Mouse (Mus musculus) kidney, postnatal 10 days (tissue): Measurements from ENCODE around the gene Sod1.
"Not testable (repeated sequence)": the region's sequence is repeated elsewhere in the genome, so short reads cannot be mapped to it uniquely, and the experiment has no call there.

Experiments
- DNase-seq: peaks from one replicate; pipeline ENCODE4 v3.0.0; 2021; ENCODE audit warnings: mixed read lengths

Sod1 gene

DNA sequence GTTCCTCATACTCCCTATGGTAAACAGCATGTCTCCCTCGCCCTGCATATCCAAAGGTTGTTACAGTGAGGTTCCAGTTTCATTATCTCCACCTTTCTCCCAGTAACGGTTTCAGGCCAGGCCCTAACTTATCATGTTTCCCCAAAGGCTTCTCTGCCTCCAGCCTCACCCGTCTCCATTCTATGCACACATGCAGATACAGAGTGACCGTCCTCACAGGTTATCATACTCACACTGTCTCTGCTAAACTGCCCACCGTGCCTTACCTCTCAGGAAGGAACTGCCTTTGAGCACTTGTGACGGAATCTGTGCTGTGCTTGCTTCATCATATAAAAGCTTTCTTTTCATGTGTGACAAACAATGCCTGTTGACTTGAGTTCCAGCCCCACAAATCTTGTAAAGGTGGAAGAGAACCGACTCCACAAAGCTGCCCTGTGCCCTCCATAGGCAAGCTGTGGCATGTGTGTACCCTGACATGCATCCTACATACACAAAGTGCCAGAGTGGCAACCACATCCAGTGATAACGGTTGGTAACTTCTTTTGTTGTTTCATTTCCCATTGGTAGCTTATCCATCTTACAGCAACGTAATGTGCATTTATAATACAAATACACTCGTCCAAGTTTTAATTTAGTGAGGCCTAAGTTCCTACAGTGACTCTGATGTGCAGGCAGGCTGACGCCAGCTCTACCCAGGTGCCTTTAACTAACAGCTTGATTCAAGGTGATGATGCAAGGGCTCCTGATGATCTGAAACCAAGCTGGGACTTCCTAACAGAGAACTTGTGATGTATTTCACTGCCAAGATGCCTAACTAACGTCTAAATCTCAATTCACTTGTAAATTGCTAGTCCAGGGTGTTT lies 6.8 kb upstream of the Sod1 start:
- no peak for DNase-seq

DNA sequence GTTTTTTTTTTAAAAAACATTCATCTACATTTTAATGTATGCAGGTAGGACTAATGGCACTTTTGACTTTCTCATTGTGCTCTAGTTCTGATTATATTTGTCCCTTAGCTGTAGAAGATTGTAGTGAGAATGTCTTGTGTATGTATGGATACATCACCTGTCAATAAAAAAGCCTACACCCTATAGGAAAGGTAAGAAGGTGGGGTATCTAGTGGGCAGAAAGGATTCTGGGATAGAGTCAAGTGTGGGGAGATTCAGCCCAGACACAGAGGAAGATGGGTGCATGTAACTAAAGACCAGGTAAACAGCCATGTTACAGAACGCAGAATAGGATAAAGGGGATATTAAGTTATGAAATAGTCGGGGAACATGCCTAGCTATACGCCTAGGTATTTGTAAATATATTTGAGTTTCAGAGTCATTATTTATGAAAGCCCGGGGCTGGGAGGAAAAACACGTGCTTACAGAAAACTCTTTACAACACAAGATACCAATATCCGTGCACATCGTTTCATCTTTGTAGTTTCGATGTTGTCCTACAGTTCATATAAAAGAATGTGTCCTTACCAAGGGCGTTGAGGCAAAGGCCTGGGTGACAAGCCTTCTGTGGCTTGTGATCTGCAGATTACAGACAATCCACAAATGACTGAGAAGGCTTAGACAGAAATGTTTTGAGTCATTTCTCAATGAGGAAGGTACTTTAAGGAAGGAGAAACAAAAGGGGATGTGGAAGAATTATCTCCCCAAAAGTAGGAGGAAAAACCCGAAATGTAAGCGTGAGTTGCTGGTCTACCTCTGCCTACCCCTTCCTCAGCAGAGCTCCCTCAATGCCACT lies 5.6 kb upstream of the Sod1 start:
- no peak for DNase-seq

DNA sequence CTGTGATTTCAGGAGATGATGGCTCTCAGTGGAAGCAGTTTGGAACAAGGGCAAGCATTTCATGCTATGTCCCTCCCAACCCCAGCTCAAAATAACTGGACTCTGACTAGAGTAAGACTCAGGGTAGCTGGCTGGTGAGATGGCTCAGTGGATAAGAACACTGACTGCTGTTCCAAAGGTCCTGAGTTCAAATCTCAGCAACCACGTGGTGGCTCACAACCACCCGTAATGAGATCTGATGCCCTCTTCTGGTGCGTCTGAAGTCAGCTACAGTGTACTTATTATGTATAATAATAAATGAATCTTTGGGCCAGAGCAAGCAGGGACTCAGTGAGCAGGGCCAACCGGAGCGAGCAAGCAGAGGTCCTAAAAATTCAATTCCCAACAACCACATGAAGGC lies 4.7 kb upstream of the Sod1 start:
- DNase-seq = not testable (repeated sequence)

GRCm38 (mm10) chr16:90216414-90216813 lies 4.1 kb upstream of the Sod1 start:
- DNase-seq = no peak

DNA sequence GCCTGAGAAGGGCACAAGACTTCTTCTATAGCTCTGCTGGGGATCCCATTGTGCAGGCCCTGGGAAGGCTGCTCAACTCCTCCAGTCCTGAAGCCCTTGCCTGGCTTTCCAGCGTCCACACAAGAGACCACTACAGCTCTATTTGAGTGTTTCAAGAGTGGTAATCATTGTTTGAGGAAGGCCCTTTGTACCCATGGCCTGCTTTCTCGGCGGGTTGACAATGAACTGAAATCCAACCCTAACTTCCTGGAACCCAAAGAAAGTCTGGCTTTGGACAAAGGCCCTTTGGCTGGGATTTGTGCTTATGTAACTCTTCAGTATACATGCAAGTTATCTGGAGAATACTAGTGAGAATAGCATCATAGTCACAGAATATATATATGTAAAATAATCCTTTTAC lies 3.2 kb upstream of the Sod1 start:
- DNase-seq = peak; percentile 22

- no peak for DNase-seq
Measured at GRCm38 (mm10) chr16:90217926-90218325, 2.6 kb upstream of the Sod1 start.

DNA sequence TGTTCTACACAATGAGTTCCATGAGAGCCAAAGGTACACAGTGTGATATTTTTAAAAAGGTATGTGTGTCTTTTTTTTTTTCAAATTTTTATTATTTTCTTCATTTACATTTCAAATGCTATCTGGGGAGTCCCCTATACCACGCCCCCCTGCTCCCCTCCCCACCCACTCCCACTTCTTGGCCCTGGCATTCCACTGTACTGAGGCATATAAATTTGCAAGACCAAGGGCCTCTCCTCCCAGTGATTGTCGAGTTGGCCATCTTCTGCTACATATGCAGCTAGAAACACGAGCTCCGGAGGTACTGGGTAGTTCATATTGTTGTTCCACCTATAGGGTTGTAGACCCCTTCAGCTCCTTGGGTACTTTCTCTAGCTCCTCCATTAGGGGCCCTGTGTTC lies 1.1 kb upstream of the Sod1 start:
- DNase-seq = not testable (repeated sequence)

GRCm38 (mm10) chr16:90220892-90221431 lies 408 bp downstream of the Sod1 start:
- no peak for DNase-seq

GRCm38 (mm10) chr16:90221441-90222070 lies 1.0 kb downstream of the Sod1 start:
- DNase-seq = no peak

DNA sequence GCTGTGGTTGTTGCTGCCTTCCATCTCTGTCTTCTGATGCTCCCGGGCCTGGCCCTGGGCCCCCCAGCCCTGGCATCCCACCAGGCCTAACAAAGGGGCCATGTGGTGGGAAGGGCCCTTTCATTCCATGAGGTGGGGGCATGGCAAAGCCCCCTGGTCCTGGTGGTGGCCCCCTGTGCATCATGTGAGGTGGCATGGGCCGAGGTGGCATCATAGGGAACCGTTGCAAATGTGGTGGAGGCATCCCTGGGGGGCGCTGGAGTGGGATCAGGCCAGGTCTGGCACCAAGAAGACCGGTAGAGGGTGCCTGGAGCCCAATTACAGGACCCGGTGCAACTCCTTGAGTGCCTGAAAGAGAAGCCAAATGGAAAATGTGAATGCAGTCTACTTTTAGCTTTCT lies 9.3 kb downstream of the Sod1 start:
- DNase-seq = no peak

DNA sequence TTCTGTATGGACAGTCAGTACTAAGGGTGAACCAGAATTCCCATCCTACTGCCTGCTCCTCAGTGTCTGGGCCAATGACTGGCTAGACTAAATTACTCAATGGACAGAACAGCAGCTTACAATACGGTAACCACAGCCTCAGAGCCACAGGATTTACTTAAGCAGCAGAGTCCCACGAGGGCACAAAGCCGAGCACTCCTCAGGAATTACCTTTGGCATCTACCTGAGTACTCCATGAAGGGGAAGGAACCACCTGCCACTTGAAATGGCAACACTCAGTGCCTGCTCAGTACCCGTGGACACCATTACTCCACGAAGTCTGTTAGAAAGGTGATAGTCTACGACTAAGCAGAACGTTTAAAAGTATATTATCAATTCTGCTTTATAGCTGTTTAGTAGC lies 10.7 kb downstream of the Sod1 start:
- DNase-seq = no peak

DNA sequence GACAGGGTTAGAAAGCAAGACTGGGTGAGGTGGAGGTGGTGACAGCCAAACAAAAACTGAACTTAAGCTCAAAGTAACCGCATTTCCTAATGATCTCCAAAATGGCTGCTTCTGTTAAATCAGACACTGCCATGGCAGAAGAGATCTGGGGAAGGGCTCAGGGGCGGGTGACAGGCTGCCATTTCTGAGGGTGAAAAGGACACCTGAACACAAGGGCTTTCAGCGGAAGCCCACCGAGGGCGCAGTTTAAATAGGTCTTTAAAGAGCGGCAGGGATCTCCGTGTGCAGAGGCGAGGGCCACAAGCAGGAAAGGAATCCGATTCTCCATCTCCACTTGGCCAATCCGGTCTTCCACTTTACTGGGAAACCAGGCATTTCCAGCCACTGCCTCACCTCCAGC lies 13.1 kb downstream of the Sod1 start:
- DNase-seq = no peak

DNA sequence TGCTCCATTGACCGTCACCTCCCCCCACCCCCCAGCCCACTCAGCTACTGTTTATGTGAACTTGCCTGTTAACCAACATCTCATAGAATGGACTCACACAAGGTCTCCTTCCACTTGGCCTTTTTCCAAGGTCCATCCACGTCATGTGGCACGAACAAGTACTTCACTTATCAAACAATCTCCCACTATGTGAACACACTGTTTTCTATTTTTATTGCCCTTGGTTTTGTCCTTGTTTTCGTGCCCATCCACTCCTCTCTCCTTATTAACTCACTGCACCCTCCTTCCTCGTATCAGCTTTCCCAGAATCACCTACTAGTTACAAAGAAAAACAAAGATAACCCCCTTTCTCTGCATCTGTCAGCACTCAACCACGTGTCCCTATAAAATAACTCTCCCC lies 14.1 kb downstream of the Sod1 start:
- DNase-seq = no peak

GRCm38 (mm10) chr16:90235188-90235587 lies 14.6 kb downstream of the Sod1 start:
- DNase-seq = peak; percentile 29

GRCm38 (mm10) chr16:90239128-90239746 lies 18.7 kb downstream of the Sod1 start:
- no peak for DNase-seq

DNA sequence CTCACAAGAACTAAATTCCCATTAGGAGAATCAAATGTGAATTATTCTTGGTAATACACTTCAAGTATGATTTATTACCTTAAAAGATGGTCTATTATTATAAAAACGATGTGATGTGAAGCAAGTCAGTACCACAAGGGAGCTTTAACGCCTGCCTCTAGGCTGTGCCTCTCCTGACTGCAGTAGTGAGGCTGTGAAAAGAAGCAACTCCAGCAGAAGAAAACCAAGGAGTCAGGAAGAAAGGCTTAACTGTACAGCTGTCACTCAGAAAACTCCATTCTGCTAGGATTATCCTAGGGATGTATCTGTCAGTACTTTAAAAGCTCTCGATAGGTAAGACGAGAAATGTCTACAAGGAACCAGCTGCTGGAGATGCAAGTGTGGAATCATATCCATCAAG lies 21.3 kb downstream of the Sod1 start:
- DNase-seq = no peak

DNA sequence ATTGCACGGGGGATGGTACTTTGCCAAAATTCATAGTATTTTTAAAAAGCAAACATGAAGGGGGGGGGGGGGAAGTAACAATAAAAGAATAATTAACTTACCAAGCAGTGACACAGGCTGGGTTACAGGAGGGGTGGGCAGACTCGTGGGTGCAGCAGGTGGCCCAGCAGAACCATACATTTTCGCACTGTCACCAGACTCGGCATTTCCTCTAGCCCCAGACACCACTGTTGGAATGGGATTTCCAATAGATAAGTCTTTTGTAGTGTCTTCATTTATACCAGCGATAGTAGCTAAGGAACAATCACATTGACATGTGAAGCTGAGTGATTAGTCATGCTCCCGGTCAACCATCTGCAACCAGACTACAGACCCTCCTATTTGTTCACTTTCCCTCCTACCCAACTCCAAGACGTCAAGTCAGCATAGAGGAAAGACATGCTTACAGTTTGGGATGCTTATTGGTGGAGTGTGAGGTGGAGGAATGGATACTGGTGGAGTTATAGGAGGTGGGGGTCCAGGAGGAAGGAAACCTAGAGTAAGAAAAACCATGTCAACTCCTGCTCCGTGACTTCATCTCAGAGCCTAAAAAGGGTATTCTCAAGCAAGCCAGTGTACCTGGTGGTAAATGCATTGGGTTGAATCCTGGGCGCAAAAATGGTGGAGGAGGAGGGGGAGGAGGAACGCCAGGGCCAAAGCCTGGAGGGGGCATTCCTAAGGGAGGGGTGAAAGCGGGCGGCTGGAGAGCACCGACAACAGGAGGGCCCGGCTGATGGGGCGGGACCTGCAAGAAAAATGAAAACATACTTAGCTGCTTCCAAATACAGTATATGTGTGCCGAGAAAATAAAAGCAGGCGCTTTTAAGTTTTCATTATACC lies 22.1 kb downstream of the Sod1 start:
- no peak for DNase-seq

- DNase-seq = no peak
Measured at GRCm38 (mm10) chr16:90250099-90250498, 29.5 kb downstream of the Sod1 start.

DNA sequence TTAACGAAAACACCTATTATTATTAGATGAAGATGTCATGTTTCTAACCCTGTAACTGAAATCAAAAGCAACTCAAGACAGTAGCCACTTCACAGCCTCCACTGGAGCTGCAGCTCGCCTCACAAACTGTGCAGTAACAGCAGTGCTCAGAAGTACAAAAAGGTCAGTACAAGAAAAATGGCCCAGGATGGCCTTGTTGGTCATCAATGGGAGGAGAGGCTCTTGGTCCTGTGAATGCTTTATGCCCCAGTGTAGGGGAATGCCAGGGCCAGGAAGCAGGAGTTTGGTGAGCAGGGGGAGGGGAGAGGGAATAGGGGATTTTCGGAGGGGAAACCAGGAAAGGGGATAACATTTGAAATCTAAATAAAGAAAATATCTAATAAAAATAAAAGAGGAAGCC lies 30.7 kb downstream of the Sod1 start:
- DNase-seq = not testable (repeated sequence)

DNA sequence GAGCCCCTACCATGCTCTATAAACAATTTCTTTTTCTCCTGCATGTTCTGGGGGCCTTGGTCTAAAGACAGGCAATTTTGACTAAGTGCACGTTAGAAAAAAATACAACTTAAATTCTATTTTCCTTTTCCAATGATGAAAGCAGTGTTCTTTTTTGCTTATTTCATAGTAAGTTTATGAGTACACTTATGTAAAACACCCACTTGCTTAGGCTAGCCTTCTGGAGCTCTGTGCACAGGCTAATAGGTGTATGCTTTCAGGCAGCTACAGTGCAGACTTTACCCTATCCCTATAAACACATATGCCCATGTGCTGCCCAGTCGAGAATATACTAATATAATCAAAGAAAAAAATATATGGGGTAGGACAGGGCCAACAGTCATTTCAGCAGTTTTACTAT lies 32.0 kb downstream of the Sod1 start:
- no peak for DNase-seq

GRCm38 (mm10) chr16:90258950-90259349 lies 38.4 kb downstream of the Sod1 start:
- no peak for DNase-seq

GRCm38 (mm10) chr16:90259623-90260022 lies 39.1 kb downstream of the Sod1 start:
- DNase-seq = no peak
